Mouse (Mus musculus): ENCODE results near the gene Prss33.

- TF ChIP-seq POLR2A (IDR thresholded peaks at IDR 0.05; ENCODE audit: borderline replicate concordance, extremely low read depth, insufficient read depth, insufficient read length, poor library complexity, severe bottlenecking) = no peak
- no peak for TF ChIP-seq CTCF (IDR thresholded peaks at IDR 0.05; ENCODE audit: borderline replicate concordance, extremely low read depth, insufficient read depth, insufficient read length)
Observed at GRCm38 (mm10) chr17:23804426-23805085, 31.3 kb downstream of the Prss33 start.
